31 mouse cellular contexts compared by ENCODE assay signal in the genomic region with DNA sequence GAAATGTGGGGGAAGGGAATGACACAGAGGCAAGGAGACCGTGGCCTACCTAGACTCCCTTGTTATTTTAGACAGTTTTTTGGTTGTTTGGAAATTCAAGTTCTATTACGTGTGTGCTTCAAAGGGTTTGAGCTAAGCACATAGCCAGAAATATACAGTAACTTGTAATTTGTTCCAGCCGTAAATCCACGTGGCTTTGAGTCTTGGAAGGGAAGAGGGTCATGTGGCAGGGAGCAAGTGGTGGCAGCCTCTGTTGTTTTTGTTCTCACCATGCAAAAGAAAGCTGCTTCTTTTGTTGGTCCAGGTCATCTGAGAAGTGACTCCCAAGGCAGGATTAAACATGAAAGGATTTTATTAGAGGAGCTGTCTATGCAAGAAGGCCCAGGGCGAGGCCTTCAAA.
A peak's percentile ranks its signal among the peaks of the same experiment; 100 is the strongest.
DNase-seq lines count a peak whose midpoint lies in the region; ATAC-seq lines count a peak whose summit lies in the region.
"Had no signal": no experiment of that assay in that cellular context is flagged by ENCODE, and none has a peak within 500 bp of the region (broad histone marks: within the 10 kb centered on the region; RNA-seq: fewer than 3 reads in every experiment).

No protein-coding gene starts in this region.

- ATAC-seq in kidney, embryonic 15.5 days (replicated peaks; ENCODE audit: low FRiP score) = peak; percentile 84
- peak; percentile 50 for ATAC-seq in embryonic facial prominence, embryonic 14.5 days (ENCODE audit: low read depth)
- ATAC-seq in limb, embryonic 13.5 days (ENCODE audit: low FRiP score, low read depth) = peak; percentile 73; the same call in 1 of the 2 replicates
- ATAC-seq in heart, embryonic 12.5 days (ENCODE audit: insufficient number of reproducible peaks, low FRiP score) = no peak
- ATAC-seq: forebrain, postnatal 0 days had no signal

- 40% methylated on average over 5 of the region's 5 CpGs for WGBS in kidney, embryonic 15.5 days
- WGBS in embryonic facial prominence, embryonic 14.5 days = 23% methylated on average over 5 of the region's 5 CpGs
- WGBS in limb, embryonic 13.5 days = 24% methylated on average over 5 of the region's 5 CpGs
- WGBS in heart, embryonic 12.5 days = 75% methylated on average over 5 of the region's 5 CpGs

- no peaks in the 10 kb centered on the region for H3K9me3 ChIP-seq in kidney, embryonic 15.5 days (replicated peaks)
- no peaks in the 10 kb centered on the region for H3K9me3 ChIP-seq in embryonic facial prominence, embryonic 14.5 days (ENCODE audit: control insufficient read depth, low read length)
- no peaks in the 10 kb centered on the region for H3K9me3 ChIP-seq in limb, embryonic 13.5 days
- 0 out of 2 replicates have a peak, but pooled peaks cover 2% of the 10 kb centered on the region for H3K9me3 ChIP-seq in heart, embryonic 12.5 days (replicated peaks)
- H3K9me3 ChIP-seq: forebrain, embryonic 12.5 days; heart, embryonic 13.5 days; hindbrain, embryonic 15.5 days; neural tube, embryonic 15.5 days; stomach, embryonic 15.5 days had no signal

- no peak overlapping the region for H3K4me2 ChIP-seq in kidney, embryonic 15.5 days
- H3K4me2 ChIP-seq in embryonic facial prominence, embryonic 14.5 days (ENCODE audit: low read depth, low read length) = no peak overlapping the region
- H3K4me2 ChIP-seq in limb, embryonic 13.5 days (replicated peaks) = no peak overlapping the region
- no peak overlapping the region for H3K4me2 ChIP-seq in heart, embryonic 12.5 days
- H3K4me2 ChIP-seq: forebrain, embryonic 12.5 days; heart, embryonic 13.5 days; hindbrain, embryonic 15.5 days; neural tube, embryonic 15.5 days; stomach, embryonic 15.5 days had no signal

- H3K4me1 ChIP-seq in kidney, embryonic 15.5 days = no peaks in the 10 kb centered on the region
- H3K4me1 ChIP-seq in embryonic facial prominence, embryonic 14.5 days (ENCODE audit: control insufficient read depth, insufficient read depth, low read length) = peaks cover 10% of the 10 kb centered on the region
- no peaks in the 10 kb centered on the region for H3K4me1 ChIP-seq in limb, embryonic 13.5 days
- no peaks in the 10 kb centered on the region for H3K4me1 ChIP-seq in heart, embryonic 12.5 days (replicated peaks)
- H3K4me1 ChIP-seq: forebrain, embryonic 12.5 days; heart, embryonic 13.5 days; hindbrain, embryonic 15.5 days; neural tube, embryonic 15.5 days; stomach, embryonic 15.5 days had no signal

- DNase-seq in kidney, postnatal 36 days = no peak
- peak; percentile 19 for DNase-seq in embryo, embryonic 9.5 days (ENCODE audit: extremely low spot score)
- peak; percentile 69 for DNase-seq in embryonic facial prominence, embryonic 14.5 days (ENCODE audit: low spot score)
- DNase-seq in lung, postnatal 36 days = no peak
- DNase-seq: adrenal gland, postnatal 25 days; B cell, adult 2 months; cerebellum, adult 18-20 months; cerebellum, postnatal 14 days; forebrain, postnatal 0 days; heart, adult 2 months; heart, postnatal 10 days; kidney, adult 18-20 months; layer of hippocampus, postnatal 36 days; liver; lung, adult 2 months; lung, postnatal 10 days; midbrain, embryonic 14.5 days; retina, postnatal 1 day; right cerebral cortex, postnatal 14 days; thymus, adult 18-20 months; thymus, postnatal 4 days had no signal

- no peak overlapping the region for H3K9ac ChIP-seq in kidney, embryonic 15.5 days
- H3K9ac ChIP-seq in embryonic facial prominence, embryonic 14.5 days (ENCODE audit: low read depth, low read length) = no peak overlapping the region
- no peak overlapping the region for H3K9ac ChIP-seq in limb, embryonic 13.5 days
- no peak overlapping the region for H3K9ac ChIP-seq in heart, embryonic 12.5 days
- H3K9ac ChIP-seq: forebrain, embryonic 12.5 days; forebrain, postnatal 0 days; heart, embryonic 13.5 days; hindbrain, embryonic 15.5 days; liver, embryonic 14.5 days; neural tube, embryonic 15.5 days; stomach, embryonic 15.5 days had no signal

- no peak overlapping the region for H3K27ac ChIP-seq in kidney, embryonic 15.5 days
- no peak overlapping the region; the same call in 1 of the 2 replicates for H3K27ac ChIP-seq in embryonic facial prominence, embryonic 14.5 days (replicated peaks; ENCODE audit: low read depth, low read length)
- H3K27ac ChIP-seq in limb, embryonic 13.5 days = no peak overlapping the region
- no peak overlapping the region for H3K27ac ChIP-seq in heart, embryonic 12.5 days (ENCODE audit: poor library complexity, severe bottlenecking)
- H3K27ac ChIP-seq: forebrain, embryonic 12.5 days; heart, adult 2 months; heart, embryonic 13.5 days; hindbrain, embryonic 15.5 days; liver, embryonic 14.5 days; neural tube, embryonic 15.5 days; stomach, embryonic 15.5 days had no signal

- H3K27me3 ChIP-seq in kidney, embryonic 15.5 days = no peaks in the 10 kb centered on the region
- H3K27me3 ChIP-seq in embryonic facial prominence, embryonic 14.5 days (replicated peaks; ENCODE audit: control insufficient read depth, insufficient read depth, low read length) = no peaks in the 10 kb centered on the region
- H3K27me3 ChIP-seq in limb, embryonic 13.5 days = no peaks in the 10 kb centered on the region
- H3K27me3 ChIP-seq in heart, embryonic 12.5 days (replicated peaks) = no peaks in the 10 kb centered on the region
- H3K27me3 ChIP-seq: forebrain, embryonic 12.5 days; heart, embryonic 13.5 days; hindbrain, embryonic 15.5 days; neural tube, embryonic 15.5 days; stomach, embryonic 15.5 days had no signal

- no peaks in the 10 kb centered on the region for H3K36me3 ChIP-seq in kidney, embryonic 15.5 days
- H3K36me3 ChIP-seq in embryonic facial prominence, embryonic 14.5 days (ENCODE audit: control insufficient read depth, insufficient read depth, low read length) = no peaks in the 10 kb centered on the region
- no peaks in the 10 kb centered on the region for H3K36me3 ChIP-seq in limb, embryonic 13.5 days
- no peaks in the 10 kb centered on the region for H3K36me3 ChIP-seq in heart, embryonic 12.5 days
- H3K36me3 ChIP-seq: forebrain, embryonic 12.5 days; heart, embryonic 13.5 days; hindbrain, embryonic 15.5 days; neural tube, embryonic 15.5 days; stomach, embryonic 15.5 days had no signal

- H3K4me3 ChIP-seq in kidney, embryonic 15.5 days (replicated peaks) = no peak overlapping the region
- H3K4me3 ChIP-seq in embryonic facial prominence, embryonic 14.5 days (ENCODE audit: low read depth, low read length) = no peak overlapping the region
- no peak overlapping the region for H3K4me3 ChIP-seq in limb, embryonic 13.5 days
- no peak overlapping the region for H3K4me3 ChIP-seq in heart, embryonic 12.5 days
- H3K4me3 ChIP-seq: erythroblast, embryonic 14.5 days; forebrain, embryonic 12.5 days; heart, adult 2 months; heart, embryonic 13.5 days; hindbrain, embryonic 15.5 days; neural tube, embryonic 15.5 days; stomach, embryonic 15.5 days had no signal

Comparison
In these comparisons a context has a peak if more than half of its experiments do, and no peak if none do; other contexts are left out.
1. DNase-seq: peak in embryo, embryonic 9.5 days (single experiment) and embryonic facial prominence, embryonic 14.5 days (single experiment); none in kidney, postnatal 36 days (0 of 2) and lung, postnatal 36 days (single experiment).